ENCODE assay signal across 8 mouse cellular contexts in genomic region chr9:58312196-58312943, GRCm38 (mm10). TPM values are rescaled to one million over a fixed set of nuclear protein-coding genes. Genes with fewer than 3 reads are reported as not detected.
DNase-seq lines count a peak whose midpoint lies in the region; ATAC-seq lines count a peak whose summit lies in the region.

No protein-coding gene starts in this region.

- no peaks in the 10 kb centered on the region for H3K36me3 ChIP-seq in heart, embryonic 12.5 days
- H3K36me3 ChIP-seq in midbrain, embryonic 14.5 days (ENCODE audit: control insufficient read depth, insufficient read depth, low read length) = no peaks in the 10 kb centered on the region

- peak; percentile 1; the same call in 1 of the 2 replicates for ATAC-seq in heart, embryonic 12.5 days (ENCODE audit: insufficient number of reproducible peaks, low FRiP score)
- no peak for ATAC-seq in midbrain, embryonic 14.5 days (ENCODE audit: low FRiP score, low TSS enrichment)

- peak; percentile 65 for DNase-seq in gastrocnemius, postnatal 10 days
- DNase-seq in gastrocnemius, adult 8-10 months (ENCODE audit: low spot score in 2 of 2) = no peak
- peak; percentile 75 for DNase-seq in adrenal gland, postnatal 10 days
- peak; percentile 78 to 85 for DNase-seq in kidney, postnatal 4 days
- DNase-seq in midbrain, embryonic 14.5 days = peak; percentile 53
- DNase-seq in thymus, postnatal 14 days = no peak
- no peak for DNase-seq in left cerebral cortex, adult 11 months (ENCODE audit: low spot score)

- H3K4me3 ChIP-seq in heart, embryonic 12.5 days = peak overlapping the region; percentile 58
- peak overlapping the region; percentile 34 for H3K4me3 ChIP-seq in midbrain, embryonic 14.5 days (replicated peaks; ENCODE audit: low read depth, low read length)

- H3K4me2 ChIP-seq in heart, embryonic 12.5 days = peak overlapping the region; percentile 73
- peak overlapping the region; percentile 57 for H3K4me2 ChIP-seq in midbrain, embryonic 14.5 days (ENCODE audit: low read length)

- H3K9me3 ChIP-seq in heart, embryonic 12.5 days (replicated peaks) = no peaks in the 10 kb centered on the region
- no peaks in the 10 kb centered on the region for H3K9me3 ChIP-seq in midbrain, embryonic 14.5 days (ENCODE audit: control insufficient read depth, low read length)

- WGBS in heart, embryonic 12.5 days = under 1% methylated on average over 72 of the region's 72 CpGs
- 1% methylated on average over 72 of the region's 72 CpGs for WGBS in midbrain, embryonic 14.5 days

- H3K4me1 ChIP-seq in heart, embryonic 12.5 days (replicated peaks) = peaks cover 83% of the 10 kb centered on the region
- H3K4me1 ChIP-seq in midbrain, embryonic 14.5 days (ENCODE audit: control insufficient read depth, insufficient read depth, low read length) = peaks cover 21% of the 10 kb centered on the region

- H3K27me3 ChIP-seq in heart, embryonic 12.5 days (replicated peaks) = no peaks in the 10 kb centered on the region; the same call in 1 of the 2 replicates
- H3K27me3 ChIP-seq in midbrain, embryonic 14.5 days (ENCODE audit: control insufficient read depth, insufficient read depth, low read length) = peaks cover 20% of the 10 kb centered on the region

- H3K27ac ChIP-seq in heart, embryonic 12.5 days (ENCODE audit: poor library complexity, severe bottlenecking) = peak overlapping the region; percentile 71
- H3K27ac ChIP-seq in midbrain, embryonic 14.5 days (replicated peaks; ENCODE audit: low read depth, low read length) = 0 out of 2 replicates have a peak overlapping the region, but pooled peaks have one; percentile 41

- peak overlapping the region; percentile 81 for H3K9ac ChIP-seq in heart, embryonic 12.5 days
- peak overlapping the region; percentile 37; the same call in 1 of the 2 replicates for H3K9ac ChIP-seq in midbrain, embryonic 14.5 days (replicated peaks; ENCODE audit: low read length)

RNA-seq across cellular contexts. Expression of gene Loxl1, which starts 0.6 kb away (rescaled TPM):
- total RNA-seq in gastrocnemius, postnatal 10 days (2021) = 10 to 100 TPM; 50.1 to 70.0 TPM
- total RNA-seq in gastrocnemius, adult 8-10 months (2022) = 10 to 100 TPM in 2 of 4 experiments, 1 to 10 TPM in 2; 5.9 to 10.7 (median 8.9) TPM
- 10 to 100 TPM; 49.1 to 49.2 TPM for total RNA-seq in adrenal gland, postnatal 10 days (2021)
- polyA plus RNA-seq in heart, embryonic 12.5 days (2016; fragmentation: Nextera tagmentation; extraction: Ambion mirVana) = 57.4 and 62.4 TPM in 2 replicates
- 2.7 and 5.6 TPM in 2 replicates for polyA plus RNA-seq in midbrain, embryonic 14.5 days (2014; fragmentation: Nextera tagmentation; extraction: Ambion mirVana)

RNA-seq across cellular contexts. Expression of gene Tbc1d21, which starts 57.9 kb away (rescaled TPM):
- not detected for total RNA-seq in gastrocnemius, postnatal 10 days (2021)
- total RNA-seq in gastrocnemius, adult 8-10 months (2022) = not detected
- not detected for total RNA-seq in adrenal gland, postnatal 10 days (2021)
- not detected in 2 replicates for polyA plus RNA-seq in heart, embryonic 12.5 days (2016; fragmentation: Nextera tagmentation; extraction: Ambion mirVana)
- not detected in 2 replicates for polyA plus RNA-seq in midbrain, embryonic 14.5 days (2014; fragmentation: Nextera tagmentation; extraction: Ambion mirVana)

RNA-seq across cellular contexts. Expression of gene Stoml1, which starts 59.4 kb away (rescaled TPM):
- total RNA-seq in gastrocnemius, postnatal 10 days (2021) = 10 to 100 TPM in 1 of 2 experiments, 1 to 10 TPM in 1; 9.1 to 12.3 TPM
- total RNA-seq in gastrocnemius, adult 8-10 months (2022) = 10 to 100 TPM in 2 of 4 experiments, 1 to 10 TPM in 2; 8.6 to 10.8 (median 9.8) TPM
- total RNA-seq in adrenal gland, postnatal 10 days (2021) = 10 to 100 TPM; 14.6 to 22.4 TPM
- polyA plus RNA-seq in heart, embryonic 12.5 days (2016; fragmentation: Nextera tagmentation; extraction: Ambion mirVana) = 24.0 and 24.7 TPM in 2 replicates
- polyA plus RNA-seq in midbrain, embryonic 14.5 days (2014; fragmentation: Nextera tagmentation; extraction: Ambion mirVana) = 96.4 and 115 TPM in 2 replicates

Comparison
In these comparisons a context has a peak if more than half of its experiments do, and no peak if none do; other contexts are left out.
1. DNase-seq: peak in gastrocnemius, postnatal 10 days (single experiment), adrenal gland, postnatal 10 days (single experiment), kidney, postnatal 4 days (2 of 2) and midbrain, embryonic 14.5 days (single experiment); none in gastrocnemius, adult 8-10 months (0 of 2), thymus, postnatal 14 days (single experiment) and left cerebral cortex, adult 11 months (single experiment).
2. RNA of gene Loxl1, which starts 0.6 kb away (total RNA-seq): 50.1 to 70.0 TPM in gastrocnemius, postnatal 10 days and 49.1 to 49.2 TPM in adrenal gland, postnatal 10 days; 5.9 to 10.7 TPM in gastrocnemius, adult 8-10 months; every median in the first group is over 4 times any median in the second.